Mouse (Mus musculus) fat pad, adult 2 months (tissue): ENCODE data around the gene Glcci1.

Experiments used
- DNase-seq: peaks from one replicate; pipeline ENCODE4 v3.0.0-alpha.2; 2011; ENCODE audit warnings: low read depth, low spot score; ENCODE audit errors: extremely low read depth

The Glcci1 gene

DNA sequence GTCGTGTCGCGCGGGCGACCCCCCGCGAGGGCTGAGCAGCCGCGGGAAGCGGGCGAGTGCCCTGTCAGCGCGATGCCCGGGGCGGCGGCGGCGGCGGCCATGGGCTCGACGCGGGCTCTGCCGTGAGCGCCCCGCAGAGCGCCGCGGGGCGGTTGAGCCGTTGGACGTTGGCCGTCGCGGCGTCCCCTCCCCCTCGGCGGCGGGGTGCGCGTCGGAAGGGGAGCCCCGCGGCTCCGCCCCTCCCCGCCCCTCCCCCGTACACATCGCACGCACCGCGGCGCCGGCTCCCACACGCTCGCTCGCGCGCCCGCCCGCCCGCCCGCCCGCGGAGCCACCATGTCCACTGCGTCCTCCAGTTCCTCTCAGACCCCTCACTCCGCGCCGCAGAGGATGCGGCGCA lies at the start of gene Glcci1:
TSS of gene Glcci1 (plus strand) at position 50 of the 400 bp plus-strand sequence.
- no peak for DNase-seq

DNA sequence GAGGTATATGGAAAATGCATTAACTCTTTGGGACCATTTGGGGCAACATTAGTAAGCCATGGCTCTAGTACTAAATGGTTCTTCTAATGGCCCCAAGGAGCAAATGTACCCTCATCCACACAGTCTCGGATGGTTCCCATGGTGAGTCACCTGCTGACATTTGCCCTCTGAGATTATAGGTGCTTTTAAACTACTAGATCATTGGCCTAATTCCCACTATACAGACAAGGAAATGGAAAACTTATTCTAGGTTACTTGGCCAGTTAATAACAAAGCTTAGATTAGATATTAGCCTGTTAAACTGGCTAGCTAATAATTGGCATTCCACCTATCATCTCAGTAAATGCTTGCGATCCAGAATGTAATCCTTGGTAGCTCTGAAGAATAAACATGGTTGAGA lies 47.0 kb upstream of the Glcci1 start:
- no peak for DNase-seq

DNA sequence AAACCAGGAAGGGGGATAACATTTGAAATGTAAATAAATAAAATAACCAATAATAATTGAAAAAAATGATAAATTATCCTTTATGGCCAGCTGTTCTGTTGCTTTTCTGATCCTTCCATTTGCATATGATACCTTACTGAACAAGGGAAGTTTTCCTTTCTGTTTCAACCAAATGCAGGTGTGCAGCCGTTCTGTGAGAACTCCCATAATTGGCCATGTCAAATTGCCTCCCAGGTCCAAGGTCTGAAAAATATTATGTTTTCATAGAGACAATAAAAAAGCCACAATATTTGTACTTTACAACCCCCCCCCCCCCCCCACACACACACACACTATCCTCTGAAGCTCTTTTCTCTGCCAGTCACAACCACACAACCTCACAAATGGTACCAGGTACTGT lies 44.0 kb upstream of the Glcci1 start:
- no peak for DNase-seq

DNA sequence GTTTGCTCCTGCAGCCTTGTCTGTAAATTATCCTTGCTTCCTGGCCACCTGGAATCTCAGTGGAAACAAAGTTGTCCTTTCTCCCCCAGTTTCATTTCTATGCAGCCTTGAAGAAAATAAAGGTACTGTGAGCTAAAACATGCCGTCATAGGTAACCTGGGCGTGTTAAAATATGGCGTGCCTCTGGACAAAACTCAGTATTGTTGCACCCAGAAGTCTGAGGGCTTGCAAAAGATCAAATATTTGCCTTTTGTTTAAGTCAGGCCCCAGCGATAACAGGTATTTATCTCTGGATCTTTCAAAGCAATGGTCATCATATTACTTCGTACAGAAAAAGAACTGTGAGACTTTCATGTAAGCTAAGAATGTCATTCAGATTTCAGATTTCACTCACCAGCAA lies 43.4 kb upstream of the Glcci1 start:
- no peak for DNase-seq

DNA sequence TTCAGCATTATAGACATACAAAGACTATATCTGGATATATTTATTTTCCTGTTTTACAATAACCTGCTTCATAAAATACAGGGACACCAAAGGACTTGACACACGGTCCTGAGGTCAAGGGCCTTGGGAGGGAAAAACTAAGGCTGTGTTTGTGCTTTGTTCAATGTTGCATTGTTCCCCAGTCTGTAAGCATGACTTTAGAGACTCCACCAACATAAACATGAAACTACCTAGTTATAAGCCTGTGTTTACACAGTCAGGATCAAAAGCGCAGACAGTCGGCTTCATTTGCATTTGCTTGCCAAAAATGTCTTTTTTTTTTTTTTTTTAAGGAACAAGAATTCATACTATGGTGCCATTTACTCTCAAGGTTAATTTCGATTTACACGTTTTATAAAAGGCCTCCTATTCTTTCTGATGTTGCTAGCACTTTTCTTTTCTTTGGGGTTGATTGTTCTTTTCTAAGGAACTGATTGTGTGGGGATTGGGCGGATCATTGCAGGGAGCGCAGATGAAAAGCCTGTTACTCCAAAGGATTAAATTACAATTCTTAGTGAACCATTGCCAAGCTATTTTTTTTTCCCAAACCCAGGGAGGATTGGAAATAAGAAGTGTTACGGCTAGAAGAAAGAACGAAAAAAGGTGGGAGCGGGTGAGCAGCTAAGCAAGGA lies 41.6 kb upstream of the Glcci1 start:
- DNase-seq: no peak

DNA sequence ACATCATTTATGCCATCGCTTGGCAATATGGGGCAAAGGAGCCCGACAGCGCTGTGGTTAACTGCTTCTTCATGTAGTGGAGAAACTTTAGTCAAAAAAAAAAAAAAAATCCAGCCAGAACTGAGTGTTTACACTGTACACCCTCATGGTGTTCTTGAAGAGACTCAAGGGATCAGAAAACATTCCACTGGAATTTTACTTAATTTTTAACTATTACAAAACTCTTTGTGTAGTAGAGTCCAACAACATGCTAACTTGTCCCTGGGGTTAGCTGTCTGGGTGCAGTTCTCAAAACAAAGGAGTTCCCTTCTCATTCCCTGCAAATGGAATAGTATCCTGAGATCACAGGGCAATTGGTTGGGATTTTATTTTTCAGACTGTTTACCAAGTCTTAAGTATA lies 39.5 kb upstream of the Glcci1 start:
- DNase-seq: no peak

DNA sequence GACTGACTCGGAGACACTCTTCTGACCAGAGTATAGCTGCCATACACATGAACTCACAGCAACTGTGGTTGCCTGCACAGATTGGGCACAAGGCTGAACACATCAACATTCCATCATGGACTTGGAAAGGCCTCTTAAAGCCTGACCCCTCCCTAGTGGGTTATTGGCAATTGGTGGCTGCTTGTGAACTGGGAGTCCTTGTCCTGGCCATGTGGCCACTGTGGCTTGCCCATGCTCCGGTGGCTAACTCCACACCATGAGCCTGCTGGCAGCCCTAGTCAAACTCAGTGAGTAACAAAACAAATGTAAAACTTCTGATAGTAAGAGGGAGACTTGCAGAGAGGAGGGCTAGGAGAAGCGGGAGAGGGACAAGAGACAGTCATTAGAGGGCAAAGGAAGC lies 37.3 kb upstream of the Glcci1 start:
- DNase-seq: no peak

DNA sequence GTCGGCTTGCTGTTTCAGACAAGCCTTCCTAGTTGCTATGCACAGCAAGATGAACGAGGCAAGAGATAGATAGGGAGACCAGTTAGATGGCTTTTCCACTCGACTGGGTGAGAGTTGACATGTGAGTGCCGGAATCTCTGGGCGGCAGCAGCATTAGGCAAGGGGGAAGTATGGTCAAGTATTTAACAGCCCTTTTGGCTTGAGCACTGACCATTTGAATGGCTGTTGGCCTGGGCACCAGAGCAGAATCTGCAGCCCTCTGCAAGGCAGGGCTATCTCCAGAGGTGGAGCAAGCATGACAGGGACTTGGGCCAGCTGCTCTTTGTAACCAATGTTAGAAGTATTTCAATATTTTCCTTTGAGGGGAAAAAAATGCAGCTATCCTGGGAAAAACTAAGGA lies 36.5 kb upstream of the Glcci1 start:
- DNase-seq: no peak

DNA sequence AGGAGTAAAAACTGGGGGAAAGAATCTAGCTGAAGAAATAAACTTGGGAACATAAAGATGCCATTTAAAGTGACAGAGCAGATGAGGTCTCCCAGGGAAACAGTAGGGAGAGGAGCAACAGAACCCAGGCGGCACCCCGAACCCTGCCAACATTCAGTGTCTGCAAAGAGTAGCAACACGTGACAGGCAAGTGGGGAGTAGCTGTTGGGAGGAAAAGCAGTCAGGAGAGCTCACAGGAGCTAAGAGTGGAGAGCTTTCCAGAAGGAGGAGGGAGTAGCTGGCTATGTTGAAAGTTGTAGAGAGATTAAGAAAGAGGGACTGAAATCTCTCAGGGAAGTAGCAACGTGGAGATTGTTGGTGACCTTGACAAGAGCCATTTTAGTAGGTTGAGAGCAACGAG lies 35.9 kb upstream of the Glcci1 start:
- no peak for DNase-seq

DNA sequence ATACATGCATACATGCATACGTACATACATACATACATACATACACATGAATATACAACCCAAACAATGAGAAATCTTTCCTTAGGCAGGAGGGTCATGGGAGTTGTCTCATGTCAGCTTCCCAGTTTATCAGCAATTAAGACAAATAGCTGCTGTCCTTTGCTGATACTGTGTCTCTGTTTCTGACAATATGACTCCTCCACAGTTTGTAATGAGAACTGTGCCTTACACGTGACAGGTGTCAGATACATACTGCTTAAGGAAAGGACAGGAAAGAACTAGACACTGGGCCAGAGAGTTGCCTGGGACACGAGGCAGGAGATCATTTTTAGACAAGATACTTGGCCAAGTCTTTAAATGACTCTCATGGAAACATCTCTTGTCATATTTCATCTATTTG lies 35.1 kb upstream of the Glcci1 start:
- no peak for DNase-seq

DNA sequence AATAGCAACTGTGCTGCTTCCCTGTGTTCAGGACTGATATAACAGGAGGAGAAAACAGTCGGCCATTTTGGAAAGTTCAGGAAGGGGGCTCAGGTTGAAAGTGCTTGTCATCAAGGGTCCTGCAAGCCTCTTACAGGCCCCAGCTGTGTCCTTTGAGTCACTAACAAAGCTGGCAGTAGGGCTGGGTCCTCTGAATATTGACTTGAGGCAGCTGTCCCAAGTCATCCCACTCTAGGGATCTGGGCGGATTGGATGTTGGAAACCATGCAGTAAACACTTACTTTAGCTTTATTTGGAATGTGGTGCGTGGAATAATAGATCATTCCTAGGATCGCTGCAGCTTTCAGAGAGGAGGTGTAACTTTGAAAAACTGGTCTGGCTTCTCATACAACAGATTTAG lies 34.6 kb upstream of the Glcci1 start:
- no peak for DNase-seq

DNA sequence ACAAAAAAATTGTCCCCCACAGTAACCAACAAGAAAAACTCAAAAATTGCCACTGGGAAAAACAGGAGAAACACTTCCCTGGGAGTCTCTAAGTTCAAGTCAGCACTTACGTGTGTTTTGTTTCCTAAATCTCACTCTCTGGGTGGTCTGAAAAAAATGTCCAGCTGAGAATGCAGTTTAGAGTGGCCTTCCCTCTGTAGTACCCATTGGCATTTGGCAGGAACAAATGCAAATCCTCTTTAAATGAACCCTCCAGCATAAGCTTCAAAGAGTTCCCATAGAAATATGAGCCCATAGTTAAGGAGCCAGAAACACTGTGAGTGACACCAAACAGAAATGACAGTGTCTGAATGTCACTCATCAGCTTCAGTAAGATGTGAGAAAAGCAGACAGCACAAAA lies 30.2 kb upstream of the Glcci1 start:
- no peak for DNase-seq

DNA sequence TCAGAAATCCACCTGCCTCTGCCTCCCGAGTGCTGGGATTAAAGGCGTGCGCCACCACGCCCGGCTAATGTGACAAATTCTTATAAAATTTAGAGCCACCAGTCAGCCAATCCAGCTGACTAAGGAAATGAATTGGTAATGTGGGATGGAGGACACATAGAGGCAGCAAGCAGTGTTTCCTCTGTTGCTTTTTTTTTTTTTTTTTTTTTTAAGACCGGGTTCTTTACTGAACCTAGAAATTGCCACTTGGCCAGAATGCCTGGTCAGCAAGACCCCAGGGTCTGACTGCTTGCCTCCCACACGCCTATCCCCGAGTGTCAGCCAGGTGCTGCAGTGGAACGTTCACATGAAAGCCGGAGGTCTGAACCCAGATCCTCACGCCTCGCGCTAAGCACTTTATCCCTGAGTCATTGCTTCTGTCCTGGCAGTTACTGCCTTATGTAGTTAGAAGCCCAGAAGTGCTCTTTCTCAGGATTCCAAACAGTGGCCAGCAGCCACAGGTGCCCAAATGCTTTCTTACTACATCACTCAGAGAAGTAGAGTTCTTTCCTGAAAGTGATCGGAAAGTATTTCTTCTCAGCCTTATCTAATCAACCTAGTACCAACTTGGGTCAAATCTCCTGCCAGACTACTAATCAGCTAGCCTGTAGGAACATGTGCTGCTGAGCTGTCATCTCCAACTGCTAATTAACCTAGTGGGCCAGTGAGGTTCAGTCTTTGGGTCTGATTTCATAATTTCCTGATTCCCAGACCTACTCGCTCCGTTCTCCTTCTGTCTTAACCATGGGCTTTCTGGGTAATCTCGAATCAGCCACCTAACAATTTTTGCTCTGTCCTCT lies 24.7 kb upstream of the Glcci1 start:
- DNase-seq: no peak

DNA sequence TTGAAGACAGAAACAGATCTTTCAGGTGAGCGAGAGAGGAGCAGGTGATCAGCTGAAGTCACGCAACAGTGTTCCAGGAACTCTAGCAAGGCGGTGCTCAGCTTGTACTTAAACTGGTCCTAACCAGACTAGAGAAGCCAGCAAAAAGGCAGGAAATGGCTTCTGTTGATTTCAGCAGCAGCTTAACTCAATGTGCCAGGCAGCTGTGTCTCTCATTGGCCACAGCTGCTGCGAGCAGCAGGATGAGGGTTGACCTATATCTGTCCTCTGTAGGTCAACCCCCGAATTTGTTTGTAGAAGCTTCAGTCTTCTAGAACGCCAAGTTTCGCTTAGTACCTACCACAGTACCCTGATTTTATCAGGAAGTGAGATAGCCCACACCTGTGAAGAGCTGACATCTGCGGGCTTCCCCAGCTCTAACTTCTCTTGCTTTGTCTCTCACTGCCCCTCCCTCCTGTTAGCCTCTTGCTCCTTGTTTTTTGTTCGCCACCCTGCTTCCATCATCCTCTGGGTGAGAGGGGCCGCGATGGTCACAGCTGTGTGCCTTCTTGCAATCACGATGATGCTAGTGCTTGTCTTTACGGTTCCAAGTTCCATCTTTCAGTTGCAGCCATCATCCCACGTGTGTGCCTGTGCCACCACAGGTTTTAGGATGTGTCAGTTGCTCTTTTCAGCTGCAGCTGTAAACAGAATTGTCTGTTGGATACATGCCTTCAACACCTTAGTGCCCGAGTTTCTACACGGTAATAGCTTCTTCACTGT lies 23.8 kb upstream of the Glcci1 start:
- DNase-seq: no peak

DNA sequence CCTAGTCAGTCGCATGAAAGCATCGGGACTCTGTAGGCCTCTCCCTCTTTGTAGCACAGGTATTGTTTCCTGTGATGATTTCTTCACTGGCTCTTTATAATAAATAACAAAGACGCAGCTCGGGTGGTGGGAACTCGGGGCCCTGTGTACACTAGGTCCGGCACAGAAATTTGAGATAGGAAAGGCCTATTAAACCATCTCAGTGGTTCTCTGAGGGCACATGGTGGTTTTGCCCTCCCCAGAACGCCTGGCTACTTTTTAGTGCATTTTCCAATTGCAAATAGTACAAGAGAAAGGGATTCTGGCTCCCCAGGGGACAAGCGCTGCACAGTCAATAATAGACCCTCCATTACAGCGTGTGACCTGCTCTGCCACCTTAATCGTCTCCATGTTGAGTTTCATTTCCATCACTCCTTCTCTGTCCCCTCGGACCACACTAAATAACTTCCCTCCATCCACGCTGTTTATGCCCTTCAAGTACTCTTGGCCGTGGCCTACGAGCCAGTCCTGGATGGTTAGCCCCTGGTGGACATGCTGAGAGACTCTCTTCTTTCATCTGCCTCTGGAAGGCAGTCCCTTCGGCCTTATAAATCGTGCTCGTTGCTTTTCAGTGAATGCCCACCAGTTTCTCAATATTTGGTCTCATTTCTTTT lies 22.9 kb upstream of the Glcci1 start:
- no peak for DNase-seq

DNA sequence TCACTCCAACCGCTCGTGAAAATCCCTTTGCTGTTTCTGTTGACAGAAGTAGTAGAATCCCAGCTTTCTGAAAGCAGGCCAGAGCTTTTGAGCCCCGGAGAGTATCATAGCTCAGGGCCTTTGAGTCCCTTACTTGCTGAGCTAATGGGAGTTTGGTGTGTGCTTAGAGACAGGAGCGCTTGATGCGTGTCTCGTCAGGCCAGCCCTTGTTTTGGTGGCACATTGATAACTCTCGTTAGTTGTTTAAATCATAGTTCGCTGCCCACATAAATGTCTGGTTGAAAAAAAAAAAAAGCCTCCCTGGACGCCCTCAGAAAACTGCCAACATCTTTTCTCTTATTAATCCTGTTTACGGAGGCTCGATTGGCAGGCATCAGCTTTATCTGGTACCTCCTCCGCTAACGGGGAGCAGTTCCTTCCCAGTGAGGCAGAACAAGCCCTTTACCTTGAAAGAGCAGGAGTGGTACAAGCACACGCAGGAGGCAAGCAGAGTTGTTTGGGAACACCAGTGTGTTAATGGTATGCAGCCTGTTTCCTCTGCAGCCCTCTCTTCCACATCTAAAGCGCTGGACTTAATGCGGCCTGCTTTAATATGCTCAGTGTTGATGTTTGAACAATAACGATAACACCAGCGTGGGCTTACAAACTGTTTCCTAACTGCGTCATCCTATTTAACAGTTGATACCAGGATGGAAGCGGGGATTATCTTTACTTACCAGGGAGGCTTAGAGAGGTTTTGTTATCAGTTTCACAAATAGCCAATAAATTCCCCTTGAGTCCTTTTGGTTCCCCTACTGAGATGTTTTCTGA lies 22.2 kb upstream of the Glcci1 start:
- no peak for DNase-seq

DNA sequence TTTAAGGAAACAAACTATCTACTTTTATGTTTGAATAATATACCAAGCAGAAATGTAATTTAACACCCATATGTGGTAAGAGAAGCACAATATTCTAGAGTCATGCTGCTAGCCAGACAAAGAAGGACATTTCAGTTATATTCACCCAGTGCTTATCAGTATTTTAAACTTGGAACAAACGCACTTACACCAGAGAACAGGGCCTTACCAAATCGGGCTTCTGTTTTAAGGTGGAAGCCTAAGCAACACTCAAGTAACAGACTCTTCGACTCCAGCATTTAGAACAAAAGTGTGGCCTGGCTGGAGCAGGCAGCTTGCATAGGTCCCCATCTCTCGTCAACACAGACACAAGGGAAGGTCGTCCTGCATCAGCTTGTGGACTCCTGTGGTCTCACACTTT lies 21.2 kb upstream of the Glcci1 start:
- no peak for DNase-seq

DNA sequence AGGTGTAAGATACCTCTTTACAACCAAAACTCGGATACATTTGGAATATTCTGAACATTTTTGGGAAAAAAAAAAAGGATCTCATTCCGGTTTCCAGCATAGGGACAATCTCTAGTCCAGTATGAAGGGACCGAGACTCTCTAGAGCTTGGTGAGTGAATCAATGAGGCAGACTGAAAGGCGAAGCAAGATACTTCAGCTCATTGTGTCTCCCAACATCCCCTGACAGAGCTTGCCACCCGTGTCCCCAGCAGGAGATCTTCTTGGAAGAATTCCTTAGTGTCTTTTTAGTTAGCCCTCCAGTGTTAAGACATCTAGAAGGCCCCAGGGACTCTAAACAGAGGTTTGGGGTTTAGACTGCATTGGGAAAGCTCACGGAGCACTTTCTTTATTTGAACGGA lies 20.1 kb upstream of the Glcci1 start:
- no peak for DNase-seq

DNA sequence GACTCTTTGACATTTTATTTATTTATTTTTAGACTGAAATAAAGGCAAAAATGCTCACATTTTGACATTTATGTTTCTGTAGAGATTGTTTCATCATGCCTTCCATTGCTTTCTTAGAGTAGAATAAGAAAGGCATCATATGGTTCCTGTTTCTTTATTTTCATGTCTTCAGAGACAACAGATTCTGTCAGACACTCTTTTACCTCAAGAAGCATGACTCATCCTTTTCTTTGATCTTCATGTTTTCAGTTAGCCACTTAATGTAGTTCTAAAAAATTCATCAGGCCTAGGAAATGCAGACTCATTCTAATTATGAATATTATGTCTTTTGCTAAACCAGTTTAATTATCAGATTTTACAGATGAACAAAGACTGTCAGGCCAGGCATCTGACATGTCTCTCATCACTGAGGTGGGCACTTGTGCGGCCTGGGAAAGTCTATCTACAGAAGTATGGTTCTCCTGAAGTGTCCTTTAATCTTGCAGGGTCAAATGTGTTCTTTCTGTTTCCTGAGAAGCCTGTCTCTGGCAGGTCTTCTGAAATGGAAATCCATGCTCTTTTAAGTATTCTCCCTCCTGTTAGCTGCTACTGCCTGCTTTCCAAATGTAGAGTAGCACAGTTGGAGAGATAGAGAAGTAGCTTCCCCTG lies 19.3 kb upstream of the Glcci1 start:
- no peak for DNase-seq

DNA sequence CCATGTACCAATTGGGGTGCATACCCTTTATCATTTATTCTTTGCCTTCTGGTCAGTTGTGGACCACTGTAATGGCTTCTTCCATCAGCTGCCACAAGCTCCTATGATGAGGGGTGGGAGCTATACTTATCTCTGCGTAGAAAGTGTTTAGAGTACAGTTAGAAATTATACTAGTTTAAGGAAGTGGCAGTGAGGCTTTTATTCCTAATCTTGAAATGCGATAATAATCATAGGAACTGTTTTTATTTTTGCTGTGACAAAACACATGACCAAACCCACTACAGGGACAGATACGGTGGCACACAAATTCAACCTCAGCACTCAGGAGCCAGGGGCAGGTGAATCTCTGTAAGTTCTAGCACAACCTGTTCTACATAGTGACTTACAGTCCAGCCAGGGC lies 17.2 kb upstream of the Glcci1 start:
- no peak for DNase-seq
